Mouse (Mus musculus) heart, adult 9 months (tissue): ENCODE measurements around the gene Ccdc57.
"Not testable (repeated sequence)": the region's sequence is repeated elsewhere in the genome, so short reads cannot be mapped to it uniquely, and the experiment has no call there.

ENCODE experiments used
- DNase-seq, 2 experiments: peaks; one replicate each; pipeline ENCODE4 v3.0.0; 2022; ENCODE audit warnings: low spot score in 2 of 2

Ccdc57 gene

GRCm38 (mm10) chr11:120851582-120851981, 81.1 kb downstream of the Ccdc57 start:
- no peak for DNase-seq

DNA sequence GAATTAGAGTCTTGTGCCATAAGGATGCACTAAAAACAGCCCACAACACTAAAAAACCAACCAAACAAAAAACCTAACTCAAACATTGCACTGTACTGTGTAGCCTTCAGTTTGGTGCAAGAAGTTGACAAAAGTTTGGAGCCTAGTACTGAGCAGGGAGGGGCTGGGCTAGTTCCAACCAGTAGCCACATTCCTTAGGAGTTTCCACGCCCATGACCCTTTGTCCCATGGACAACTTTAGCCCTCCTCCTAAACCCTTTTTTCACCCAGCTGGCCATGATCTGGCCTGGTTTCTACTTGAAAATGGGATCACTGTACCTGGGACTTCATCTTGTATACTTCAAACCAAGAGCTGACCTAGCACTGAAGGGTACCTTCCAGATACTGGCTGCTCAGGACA, 81.5 kb downstream of the Ccdc57 start:
- no peak for DNase-seq

- no peak for DNase-seq
Measured at GRCm38 (mm10) chr11:120850331-120851030, 82.2 kb downstream of the Ccdc57 start.

DNA sequence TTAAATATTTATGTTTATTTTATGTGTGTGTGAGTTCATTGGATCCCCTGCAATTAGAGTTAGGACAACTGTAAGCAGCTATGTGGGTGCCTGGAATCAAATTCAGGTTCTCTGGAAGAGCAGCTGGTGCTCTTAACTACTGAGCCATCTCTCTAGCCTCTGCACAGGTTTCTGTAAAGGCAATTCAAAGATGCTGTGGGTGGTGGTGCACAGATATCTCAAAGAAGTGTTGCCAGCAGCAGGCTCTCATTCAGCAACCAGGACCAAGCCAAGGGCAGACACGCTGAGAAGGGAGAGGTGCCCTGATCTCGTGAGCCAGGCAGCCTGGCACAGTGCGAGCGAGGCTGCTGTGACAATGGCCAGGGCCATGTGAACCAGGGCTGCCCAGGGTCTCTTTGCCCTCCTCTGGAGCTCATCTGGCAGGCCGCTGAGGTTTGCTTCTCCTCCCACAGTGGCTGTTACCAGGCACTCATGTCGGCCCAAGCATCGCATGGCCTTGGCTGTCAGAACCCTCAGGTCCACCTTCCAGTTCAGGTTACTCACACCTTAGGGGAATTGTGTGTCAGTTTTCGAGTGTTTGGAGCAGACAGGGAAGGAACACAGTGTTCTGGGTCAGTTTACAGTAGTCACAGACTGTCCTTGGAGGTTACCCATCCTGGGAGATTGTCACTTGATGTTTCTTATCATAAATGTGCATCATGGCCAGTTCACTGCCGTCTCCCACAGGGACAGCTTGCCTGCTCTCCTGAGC, 85.8 kb downstream of the Ccdc57 start:
- no peak for DNase-seq

GRCm38 (mm10) chr11:120844329-120844728, 88.3 kb downstream of the Ccdc57 start:
- no peak for DNase-seq

DNA sequence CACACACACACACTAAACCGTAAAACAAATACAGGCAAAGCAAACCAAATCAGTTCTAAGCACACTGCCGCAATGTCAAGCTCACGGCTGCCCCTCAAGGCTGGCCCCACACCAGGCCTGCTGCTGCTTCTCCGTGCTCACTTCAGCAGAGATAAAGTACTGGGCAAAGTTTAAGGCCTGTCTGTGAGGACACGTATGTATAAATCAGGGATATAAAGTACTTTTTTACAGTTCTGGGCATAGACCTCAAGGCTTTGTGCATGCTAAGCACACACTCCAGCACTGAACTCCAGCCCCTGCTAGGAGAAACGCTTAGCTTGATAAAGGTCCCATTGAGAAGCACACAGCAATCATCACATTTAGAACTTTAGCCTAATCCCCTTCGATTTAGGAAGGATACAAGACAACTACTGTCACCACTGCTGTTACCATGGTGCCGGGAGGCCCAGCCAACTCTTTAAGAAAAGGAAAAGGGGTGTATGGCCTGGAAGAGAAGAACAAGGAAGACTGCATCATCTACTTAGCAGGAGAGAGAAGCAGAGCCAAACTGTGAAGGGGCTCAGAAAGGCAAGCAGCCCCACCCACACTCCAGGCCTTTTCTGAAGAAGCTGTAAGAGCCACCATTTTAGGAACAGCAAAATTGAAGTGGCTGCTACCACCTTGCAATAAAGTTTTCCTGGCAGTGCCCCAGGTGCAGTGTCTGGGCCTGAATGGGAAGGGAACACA, 99.0 kb downstream of the Ccdc57 start:
- DNase-seq, result no peak

GRCm38 (mm10) chr11:120832962-120833361, 99.7 kb downstream of the Ccdc57 start:
- DNase-seq, result not testable (repeated sequence)

DNA sequence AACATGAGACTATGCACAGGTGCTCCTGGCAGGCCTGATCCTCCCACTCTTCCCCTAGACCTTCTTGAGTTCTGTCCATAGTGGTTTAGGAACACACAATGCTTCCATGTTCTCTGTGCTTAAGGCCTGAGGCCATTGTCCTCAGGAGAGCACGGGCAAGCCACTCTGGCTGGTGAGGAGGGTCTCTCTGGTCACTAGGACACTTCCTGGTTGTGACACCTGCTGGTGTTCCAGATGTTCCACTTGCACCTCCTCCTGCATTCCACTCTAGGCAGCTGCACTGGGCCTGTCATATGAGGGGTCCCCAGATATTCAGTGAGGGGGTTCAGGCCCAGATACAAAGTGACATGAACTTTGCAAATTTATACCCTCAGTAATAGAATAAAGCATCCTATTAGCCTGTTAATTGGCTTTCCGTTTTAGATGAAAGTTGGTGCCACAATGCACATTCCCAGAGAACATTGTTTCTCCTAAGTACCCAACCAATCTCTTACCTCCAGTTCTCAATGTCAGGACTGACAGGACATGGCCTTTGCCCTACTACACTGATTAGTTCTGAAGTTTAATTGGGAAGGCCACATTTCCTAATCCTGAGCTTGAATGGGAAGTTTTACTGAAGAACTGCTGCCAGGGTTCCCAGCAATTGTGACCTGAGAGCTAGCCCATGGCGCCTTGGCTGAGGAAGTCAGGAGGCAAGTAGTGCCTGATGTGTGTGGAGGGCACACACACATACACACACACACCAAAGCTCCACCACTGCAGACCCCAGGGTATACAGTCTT, 100.8 kb downstream of the Ccdc57 start:
- DNase-seq, result no peak

DNA sequence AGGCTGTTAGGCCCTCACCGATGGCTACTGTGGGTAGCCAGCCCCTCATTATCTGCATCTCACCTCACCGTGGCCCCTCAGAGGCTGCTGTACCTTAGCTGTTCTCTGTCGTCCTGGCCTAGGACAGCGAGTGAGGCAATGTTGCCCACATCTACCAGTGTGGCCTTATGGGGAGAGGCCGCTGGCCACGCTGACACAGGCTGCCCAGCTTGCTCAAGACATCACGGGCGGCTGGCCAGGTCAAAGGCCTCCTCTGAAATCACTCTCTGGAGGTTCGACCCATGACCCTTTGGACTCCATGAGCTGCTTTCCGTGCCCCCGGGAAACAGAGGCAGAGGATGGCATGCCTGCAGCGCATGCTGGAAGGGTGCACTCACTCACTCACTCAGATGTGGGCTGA, 102.0 kb downstream of the Ccdc57 start:
- DNase-seq, result no peak

DNA sequence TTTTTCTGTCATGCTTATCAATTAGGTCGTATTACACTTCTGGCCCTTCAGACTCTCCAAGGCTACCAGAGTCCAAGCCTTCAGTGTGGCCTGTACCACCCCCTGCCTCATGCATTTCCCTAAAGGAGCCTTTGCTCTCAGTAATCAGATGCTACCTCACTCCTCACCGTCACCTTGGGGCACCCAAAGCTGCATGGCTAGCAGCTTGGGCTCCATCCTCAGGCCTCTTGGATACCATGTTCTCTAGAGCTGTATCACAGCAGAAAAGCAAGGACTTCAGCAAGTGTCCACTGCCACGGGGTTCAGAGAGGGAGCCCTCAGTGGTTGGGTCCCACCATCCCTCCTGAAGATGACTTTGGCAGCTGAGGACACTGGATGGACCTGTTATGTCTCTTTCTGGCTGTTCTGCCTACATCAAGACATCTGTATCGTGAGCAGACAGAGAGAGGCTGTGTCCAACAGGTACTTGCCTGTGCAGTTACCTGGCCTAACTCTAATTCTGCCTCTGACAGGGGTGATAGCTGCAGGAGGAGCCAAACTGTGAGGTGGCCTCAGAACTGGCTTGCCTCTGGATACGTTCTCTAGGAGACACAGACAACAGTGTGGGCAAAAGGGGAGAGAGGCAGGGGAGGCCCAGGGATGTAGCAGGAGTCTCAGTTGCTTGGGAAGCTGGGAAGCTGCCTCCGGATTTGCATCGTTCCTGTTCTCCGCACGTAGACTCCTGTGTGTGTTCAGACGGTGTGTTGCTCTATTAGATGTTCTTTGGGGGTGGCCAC, 102.7 kb downstream of the Ccdc57 start:
- DNase-seq, result no peak

DNA sequence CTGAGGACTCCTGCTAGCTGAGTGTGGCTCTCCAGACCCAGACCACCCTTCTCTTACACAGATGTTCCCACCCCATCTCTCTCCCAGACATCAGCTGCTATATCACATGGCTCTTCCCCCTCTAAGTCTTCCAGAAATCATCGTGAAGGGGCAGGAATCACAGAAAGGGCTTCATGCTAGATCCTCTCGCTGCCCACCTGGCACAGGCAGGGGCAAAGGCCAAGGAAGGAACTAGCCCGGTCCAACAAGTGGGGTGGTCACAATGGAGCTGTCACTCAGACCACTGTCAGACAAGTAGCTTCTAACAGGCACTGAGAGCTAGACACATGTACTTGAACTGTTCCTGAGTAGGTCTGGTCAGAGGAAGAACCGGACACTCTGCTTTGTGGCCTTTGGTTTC, 104.3 kb downstream of the Ccdc57 start:
- no peak for DNase-seq

DNA sequence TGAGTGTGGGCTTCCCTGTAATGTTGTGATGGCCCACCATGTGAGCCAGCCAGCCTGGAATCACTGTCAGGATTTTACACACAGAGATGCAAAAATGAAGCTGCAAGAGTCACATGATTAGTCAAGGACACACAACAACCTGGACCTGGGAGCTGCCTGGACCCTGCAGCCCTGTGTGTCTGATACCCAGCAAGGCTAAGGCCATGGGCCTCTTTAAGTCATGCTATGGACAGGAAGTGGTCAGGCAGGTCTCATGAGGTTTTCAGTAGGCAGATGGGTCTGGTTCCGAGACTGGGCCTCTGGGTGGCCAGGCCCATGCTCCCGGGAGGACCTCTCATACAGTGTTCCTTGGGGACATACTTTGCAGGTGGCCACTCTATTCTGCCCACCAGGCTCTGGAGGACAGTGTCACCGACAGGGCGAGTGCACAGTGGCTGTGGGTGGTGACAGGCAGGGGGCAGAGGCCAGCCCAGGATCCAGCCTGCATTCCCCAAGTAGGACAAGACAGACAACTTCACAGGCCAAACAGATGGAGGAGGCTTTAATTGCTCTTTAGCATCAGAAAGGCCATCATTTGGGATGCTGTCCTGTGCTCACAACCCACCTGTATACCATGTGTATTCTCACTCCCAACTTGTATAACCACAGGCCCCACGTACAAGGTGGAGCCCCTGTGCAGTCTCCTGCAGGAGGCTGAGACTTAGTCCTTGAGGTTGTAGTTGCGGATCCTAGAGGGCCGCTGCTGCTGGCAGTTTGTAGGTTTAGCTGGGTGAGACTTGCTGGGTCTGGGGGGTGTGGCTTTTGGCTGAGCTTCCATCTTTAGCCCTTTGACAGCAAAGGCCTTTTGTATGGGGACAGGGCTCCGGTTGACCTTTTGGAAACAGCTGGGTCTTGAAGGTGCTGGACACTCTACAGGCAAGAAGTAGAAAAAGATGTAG, 106.4 kb downstream of the Ccdc57 start:
- DNase-seq, result no peak

- no peak for DNase-seq
Measured at GRCm38 (mm10) chr11:120825289-120825863, 107.3 kb downstream of the Ccdc57 start.

- DNase-seq, result no peak
Measured at GRCm38 (mm10) chr11:120824787-120825288, 107.8 kb downstream of the Ccdc57 start.

- peak; percentile 95 for DNase-seq
Measured at GRCm38 (mm10) chr11:120823956-120824786, 108.5 kb downstream of the Ccdc57 start, which contains the start of gene Fasn. Fasn (minus strand) TSS chr11:120824547.

GRCm38 (mm10) chr11:120823551-120823947, 109.1 kb downstream of the Ccdc57 start:
- no peak for DNase-seq

- peak in 1 of 2 experiments; percentile 15 for DNase-seq
Measured at GRCm38 (mm10) chr11:120822831-120823550, 109.7 kb downstream of the Ccdc57 start.

DNA sequence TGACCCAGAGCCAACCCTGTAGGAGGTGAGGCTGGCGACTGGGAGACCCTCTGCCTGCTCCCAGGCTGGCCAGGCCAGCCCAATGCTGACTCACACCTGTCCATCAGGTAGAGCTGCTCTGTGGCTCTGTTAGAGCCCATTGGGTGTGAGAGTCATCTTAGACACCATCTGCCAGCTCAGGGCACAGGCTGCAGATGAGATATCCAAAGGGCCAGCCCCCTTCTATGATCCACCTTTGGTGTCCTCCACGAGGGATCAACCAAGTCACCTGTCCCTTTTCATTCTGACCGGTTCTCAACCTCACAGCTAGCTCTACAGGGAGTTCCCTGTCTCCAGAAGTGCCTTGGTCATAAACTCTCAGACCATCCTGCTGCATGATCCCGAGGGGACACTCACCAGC, 110.4 kb downstream of the Ccdc57 start:
- no peak for DNase-seq
